Mouse (Mus musculus) megakaryocyte, adult 5-6 weeks (primary cell): ENCODE data around the gene Gm13871. TPM values are rescaled to one million over a fixed set of nuclear protein-coding genes. Genes with fewer than 3 reads are reported as not detected.
"Not testable (repeated sequence)": the region's sequence is repeated elsewhere in the genome, so short reads cannot be mapped to it uniquely, and the experiment has no call there.

ENCODE experiments used
- ATAC-seq: 2 replicates; pipeline ENCODE4 v1.8.0; 2016; ENCODE audit warnings: mild to moderate bottlenecking, inconsistent platforms; ENCODE audit not compliant: poor library complexity, severe bottlenecking
- total RNA-seq, 2 experiments: library from RNA; stranded (forward) in 1 of 2; stranded (reverse) in 1 of 2; fragments of 153-499, 151-499 nt in 1 of 2; fragments of 221-1000, 200-1000 nt in 1 of 2; gene quantifications; 2 replicates each; pipeline versions ENCODE4 v1.2.3 to v1.2.4; 2015 to 2017

Gene Gm13871
- total RNA-seq (2015) (not detected in 2 replicates), total RNA-seq (2017) (not detected in 2 replicates)

GRCm38 (mm10) chr4:73905853-73906252 lies at the start of gene Gm13871:
Gene Gm13871, minus strand, starts transcription at chr4:73905953.
- ATAC-seq: not testable (repeated sequence)

DNA sequence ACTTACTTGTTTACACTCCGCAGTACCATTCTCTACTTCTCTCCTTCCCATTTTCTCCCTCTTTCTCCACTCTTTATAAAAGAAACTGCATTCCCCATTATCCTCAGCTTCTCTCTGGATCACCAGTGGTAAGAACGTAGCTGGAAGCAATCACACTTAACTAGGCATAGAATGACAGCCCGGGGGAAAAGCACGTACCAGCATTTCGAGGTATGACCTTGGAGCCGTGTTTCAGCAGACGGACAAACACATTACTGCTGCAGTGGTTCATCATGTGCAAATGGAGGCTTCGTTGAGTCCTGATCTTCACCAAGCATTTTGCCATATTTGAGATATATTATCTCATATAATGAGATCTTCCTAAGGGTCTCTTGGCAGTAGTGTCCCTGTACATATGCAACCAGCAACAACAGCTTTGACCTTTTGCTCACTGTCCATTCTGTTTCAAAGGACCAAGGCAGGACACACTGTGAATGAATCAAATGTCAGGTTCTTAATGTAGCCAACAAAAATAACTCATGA lies 44.7 kb upstream of the Gm13871 start, which contains the start of gene 2310002L09Rik:
2310002L09Rik (minus strand) TSS at position 472 of the 522 bp plus-strand sequence.
- ATAC-seq: no peak

DNA sequence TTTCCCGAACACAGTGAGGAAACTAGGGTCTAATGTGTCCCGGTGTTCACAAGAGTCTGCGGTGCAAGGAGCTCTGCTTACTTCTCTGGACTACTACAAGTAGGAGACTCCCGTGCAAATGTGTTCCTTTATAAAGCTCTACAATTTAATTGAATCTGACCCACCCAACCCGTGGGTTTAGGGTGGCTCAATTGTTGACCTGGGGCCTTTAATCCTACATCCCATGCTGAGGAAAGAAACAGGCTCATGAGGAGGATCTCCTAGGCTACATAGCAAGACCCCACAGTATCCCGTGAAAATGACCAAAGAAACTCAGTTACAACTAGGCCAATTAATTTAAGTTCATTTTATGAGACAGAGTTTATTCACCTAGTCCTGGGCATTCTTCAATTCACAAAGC lies 14.9 kb upstream of the Gm13871 start, which contains the start of gene Gm11756:
Gm11756 (minus strand) TSS at position 101 of the 400 bp plus-strand sequence.
- not testable (repeated sequence) for ATAC-seq

- ATAC-seq: not testable (repeated sequence)
Measured at GRCm38 (mm10) chr4:73891012-73891411, 14.7 kb downstream of the Gm13871 start, which contains the start of gene Gm11757. Gene Gm11757, minus strand, starts transcription at chr4:73891112.

DNA sequence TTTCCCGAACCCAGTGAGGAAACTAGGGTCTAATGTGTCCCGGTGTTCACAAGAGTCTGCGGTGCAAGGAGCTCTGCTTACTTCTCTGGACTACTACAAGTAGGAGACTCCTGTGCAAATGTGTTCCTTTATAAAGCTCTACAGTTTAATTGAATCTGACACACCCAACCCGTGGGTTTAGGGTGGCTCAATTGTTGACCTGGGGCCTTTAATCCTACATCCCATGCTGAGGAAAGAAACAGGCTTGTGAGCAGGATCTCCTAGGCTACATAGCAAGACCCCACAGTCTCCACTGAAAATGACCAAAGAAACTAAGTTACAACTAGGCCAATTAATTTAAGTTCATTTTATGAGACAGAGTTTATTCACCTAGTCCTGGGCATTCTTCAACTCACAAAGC lies 29.6 kb downstream of the Gm13871 start, which contains the start of gene Gm11758:
Gm11758 (minus strand) TSS at position 101 of the 400 bp plus-strand sequence.
- ATAC-seq: not testable (repeated sequence)

Other genes starting within 250 kb of the Gm13871 start
- gene Gm11239, start 237.6 kb downstream of the Gm13871 start, total RNA-seq (2015): not detected in 2 replicates
- gene Gm11239, start 237.6 kb downstream of the Gm13871 start, total RNA-seq (2017): not detected in 2 replicates
- not detected in 2 replicates for gene Gm428, start 222.4 kb downstream of the Gm13871 start, total RNA-seq (2015)
- not detected in 2 replicates for gene Gm428, start 222.4 kb downstream of the Gm13871 start, total RNA-seq (2017)
- gene Rasef, start 115.0 kb downstream of the Gm13871 start, total RNA-seq (2015): not detected in 2 replicates
- gene Rasef, start 115.0 kb downstream of the Gm13871 start, total RNA-seq (2017): not detected in 2 replicates
- not detected in 2 replicates for gene Gm11758, start 29.7 kb downstream of the Gm13871 start, total RNA-seq (2015)
- not detected in 2 replicates for gene Gm11758, start 29.7 kb downstream of the Gm13871 start, total RNA-seq (2017)
- not detected in 2 replicates for gene Gm11757, start 14.8 kb downstream of the Gm13871 start, total RNA-seq (2015)
- gene Gm11757, start 14.8 kb downstream of the Gm13871 start, total RNA-seq (2017): not detected in 2 replicates
- gene Gm11756, start 14.8 kb upstream of the Gm13871 start, total RNA-seq (2015): not detected in 2 replicates
- not detected in 2 replicates for gene Gm11756, start 14.8 kb upstream of the Gm13871 start, total RNA-seq (2017)
- not detected in 2 replicates for gene 2310002L09Rik, start 44.9 kb upstream of the Gm13871 start, total RNA-seq (2015)
- gene 2310002L09Rik, start 44.9 kb upstream of the Gm13871 start, total RNA-seq (2017): not detected in 2 replicates
- gene Frmd3, start 107.5 kb upstream of the Gm13871 start, total RNA-seq (2015): not detected in 2 replicates
- not detected in 2 replicates for gene Frmd3, start 107.5 kb upstream of the Gm13871 start, total RNA-seq (2017)